Mouse (Mus musculus) layer of hippocampus, postnatal 36 days (tissue): ENCODE measurements at regions not wholly inside any gene's neighbourhood (a gene's known extent, or its start where the extent isn't known, plus 50 kb on each side); places are given as distances from the start of the nearest gene placed in this dataset.

Experiments used
- DNase-seq, 2 experiments: peaks; one replicate each; pipeline ENCODE4 v3.0.0; 2022

DNA sequence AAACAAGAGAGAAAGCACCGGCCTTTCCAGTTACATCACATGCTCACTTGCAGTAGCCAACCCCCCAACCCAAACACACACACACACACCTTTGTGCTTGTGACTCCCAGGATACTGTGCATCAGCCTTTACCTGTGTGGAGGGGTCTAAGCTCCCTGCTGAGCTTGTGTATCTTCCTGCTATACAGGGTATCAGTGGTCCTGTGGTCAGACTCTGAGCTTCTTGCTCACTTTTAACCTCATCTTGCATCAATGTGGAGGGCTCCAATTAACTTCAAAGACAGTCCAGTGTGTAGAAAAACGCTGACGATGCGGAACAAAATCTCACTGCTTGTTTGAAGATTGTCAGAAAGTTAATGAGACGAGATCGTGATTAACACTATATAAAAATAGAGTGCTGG is 71.4 kb upstream of the Gypa start:
- no peak for DNase-seq

DNA sequence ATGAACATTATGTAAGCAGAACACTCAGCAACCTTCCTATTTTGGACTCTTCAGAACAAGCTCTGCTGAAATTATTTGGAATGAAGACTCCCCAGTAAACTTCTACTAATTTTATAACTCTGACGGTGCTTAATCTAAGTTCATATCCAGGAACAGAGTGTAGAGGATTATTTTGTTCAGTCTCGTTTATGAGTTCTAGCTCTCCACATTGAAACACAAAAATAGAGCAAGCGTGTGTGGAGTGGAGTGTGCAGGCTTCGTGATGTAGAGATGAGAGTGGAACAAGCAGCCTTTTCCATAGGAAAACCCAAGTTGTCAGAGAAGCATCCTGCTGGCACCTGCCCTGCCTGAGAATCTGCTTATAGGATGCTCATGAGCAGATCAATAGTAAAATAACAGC is 77.5 kb upstream of the Gypa start:
- no peak for DNase-seq

DNA sequence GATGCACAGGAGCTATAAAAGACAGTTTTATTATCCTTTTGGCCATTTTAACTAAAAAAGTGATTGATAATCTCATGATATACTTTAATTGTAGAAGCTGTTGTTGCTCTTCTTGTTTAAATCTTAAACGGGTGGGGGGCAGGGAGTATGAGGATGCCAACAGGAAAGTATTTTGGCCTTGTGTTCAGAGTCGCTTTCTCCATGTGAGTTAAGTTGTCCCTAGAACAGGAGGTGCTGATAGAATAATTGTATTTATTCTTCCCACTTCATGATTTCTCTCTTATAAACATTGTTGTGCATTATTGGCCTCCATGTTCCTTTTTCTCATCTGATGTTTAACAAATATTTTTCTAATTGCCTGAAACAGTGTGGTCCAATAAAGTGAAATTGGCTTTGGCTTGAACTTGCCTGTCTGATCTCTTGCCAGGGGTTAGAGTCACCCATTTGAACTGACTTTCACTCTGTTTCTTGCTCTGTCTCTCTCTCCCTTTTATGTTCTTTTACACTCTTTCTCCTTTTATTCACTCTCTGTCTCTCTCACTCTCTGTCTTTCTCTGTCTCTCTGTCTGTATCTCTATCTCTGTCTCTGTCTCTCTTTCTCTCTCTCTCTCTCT is 93.9 kb upstream of the Gypa start:
- no peak for DNase-seq

DNA sequence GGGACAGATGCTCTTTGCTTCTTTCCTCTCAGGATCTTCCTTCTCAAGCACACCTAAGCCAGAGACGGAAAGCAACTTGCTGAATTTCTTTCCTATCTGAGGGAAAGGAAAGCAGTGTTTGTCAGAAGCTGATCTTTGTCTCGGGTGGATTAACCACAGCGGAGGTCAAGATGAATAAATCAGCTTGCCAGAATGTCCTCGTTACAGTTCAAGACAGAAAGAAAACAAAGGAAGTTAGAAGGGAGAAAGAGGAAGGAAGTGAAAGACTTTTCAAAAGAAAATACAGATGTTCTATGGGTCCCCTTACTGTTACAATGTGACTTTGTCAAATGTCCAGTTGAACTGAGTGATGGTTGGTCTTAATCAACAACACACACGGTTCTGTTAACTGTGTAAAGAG is 98.6 kb upstream of the Gypa start:
- DNase-seq = no peak

DNA sequence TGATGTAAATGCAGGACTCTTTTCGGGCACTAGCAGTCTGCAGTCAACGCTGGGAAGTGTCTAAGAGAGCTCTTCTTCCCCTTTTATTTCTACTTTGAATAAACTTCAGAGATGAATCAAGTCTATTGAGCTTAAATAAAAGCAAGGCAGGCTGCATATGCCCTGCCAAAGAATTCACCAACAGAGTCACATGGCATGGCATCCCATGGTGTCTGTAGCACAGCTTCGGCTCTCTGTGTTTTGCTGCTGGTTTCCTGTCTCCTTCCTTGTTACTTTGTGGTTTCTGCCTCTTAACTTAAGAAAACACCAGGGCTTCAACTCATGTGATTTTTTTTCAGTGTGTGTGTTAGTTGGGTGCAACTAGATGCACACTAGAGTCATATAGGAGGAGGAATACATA is 100.5 kb upstream of the Gypa start:
- no peak for DNase-seq

DNA sequence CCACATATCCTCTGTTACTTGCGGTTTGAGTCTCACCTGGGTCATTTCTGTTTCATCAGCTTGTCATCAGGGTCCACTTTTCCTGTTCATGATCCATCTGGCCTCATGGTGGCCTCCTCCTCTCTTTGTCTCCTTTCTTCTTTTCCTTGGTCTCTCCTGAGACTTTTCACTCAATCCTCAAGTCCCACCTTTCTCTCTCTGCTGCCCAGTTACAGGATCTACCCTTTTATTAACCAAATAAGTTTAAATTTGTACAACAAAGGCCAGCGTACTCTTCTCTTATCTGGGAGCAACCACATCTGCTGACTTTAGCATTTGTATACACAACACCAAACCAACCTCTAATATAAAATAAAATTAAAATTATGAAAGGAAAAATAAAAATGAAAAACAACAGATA is 124.4 kb upstream of the Gypa start:
- no peak for DNase-seq

DNA sequence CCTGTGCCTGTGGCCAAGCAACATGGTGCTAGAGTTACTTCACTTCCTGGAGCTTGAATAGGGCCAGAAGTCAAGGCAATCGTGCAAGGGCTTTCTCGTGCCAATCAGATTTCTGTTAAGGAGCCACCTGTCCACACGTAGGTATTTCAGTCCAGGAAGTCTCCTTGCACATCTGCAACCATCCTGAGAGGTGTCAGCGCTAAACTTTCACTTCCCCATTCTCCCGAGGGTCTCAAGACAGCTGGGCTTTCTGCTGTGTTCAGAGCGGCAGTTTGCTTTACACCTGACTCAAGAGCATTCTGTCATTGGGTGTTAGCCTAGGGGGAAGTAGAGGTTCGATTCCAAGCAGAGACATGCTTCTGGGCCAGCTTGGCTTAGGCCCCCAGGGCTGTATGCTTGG is 129.5 kb upstream of the Gypa start:
- DNase-seq = no peak

DNA sequence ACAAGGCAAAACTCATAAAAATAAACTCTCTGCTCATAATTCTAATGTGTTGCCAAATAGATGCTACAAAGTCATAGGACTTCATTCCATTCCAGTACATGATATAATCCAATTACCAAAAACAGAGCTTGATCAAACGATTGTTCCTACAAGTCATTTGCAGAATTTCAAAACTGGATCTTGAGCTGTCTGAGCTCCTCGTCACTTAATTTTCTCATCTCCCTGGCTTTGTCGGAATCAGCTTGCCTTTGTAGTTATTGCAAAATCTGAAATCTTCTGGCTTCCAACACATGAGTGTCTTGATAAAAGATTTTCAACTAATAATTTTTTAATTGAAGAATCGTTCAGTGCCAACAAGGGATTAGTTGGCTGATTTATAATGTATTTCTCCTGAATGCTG is 150.3 kb upstream of the Gypa start:
- DNase-seq = no peak

DNA sequence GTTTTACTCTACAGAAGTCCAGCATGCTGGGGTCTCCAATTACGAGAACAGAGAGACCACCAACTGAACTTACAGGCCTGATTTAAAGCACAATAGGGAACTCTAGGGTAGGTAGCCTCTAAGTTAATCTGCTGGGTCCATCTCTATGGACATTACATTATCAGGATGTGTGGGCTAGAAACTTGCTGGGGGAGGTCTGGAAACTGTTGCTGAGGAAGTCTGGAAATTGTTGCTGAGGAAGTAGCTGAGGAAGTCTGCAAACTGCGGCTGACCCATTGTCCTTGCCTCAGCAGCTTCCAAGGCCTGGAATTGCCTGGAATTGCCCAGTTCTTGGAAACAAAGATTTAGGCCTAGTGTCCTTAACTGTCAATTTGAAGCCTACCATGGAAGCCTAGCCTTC is 155.7 kb upstream of the Gypa start:
- no peak for DNase-seq

DNA sequence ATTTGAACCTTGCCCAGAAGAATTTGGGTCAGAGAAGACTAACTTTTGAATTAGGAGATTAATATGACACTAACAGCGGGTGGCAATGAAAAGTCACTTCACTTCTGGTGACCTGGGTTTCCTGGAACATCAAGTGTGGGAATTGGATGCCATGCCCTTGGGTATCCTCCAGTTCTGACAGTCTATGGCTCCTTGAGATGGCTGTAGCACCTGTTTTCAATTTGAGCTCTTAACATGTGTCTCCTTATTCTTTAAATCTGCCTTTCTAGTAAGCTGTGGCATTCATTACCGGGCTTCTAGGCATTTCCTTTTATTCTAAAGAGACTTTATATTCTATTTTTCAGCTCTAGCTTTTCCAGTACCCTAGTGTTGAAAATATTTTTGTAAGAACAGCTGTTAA is 164.9 kb upstream of the Gypa start:
- DNase-seq = no peak

DNA sequence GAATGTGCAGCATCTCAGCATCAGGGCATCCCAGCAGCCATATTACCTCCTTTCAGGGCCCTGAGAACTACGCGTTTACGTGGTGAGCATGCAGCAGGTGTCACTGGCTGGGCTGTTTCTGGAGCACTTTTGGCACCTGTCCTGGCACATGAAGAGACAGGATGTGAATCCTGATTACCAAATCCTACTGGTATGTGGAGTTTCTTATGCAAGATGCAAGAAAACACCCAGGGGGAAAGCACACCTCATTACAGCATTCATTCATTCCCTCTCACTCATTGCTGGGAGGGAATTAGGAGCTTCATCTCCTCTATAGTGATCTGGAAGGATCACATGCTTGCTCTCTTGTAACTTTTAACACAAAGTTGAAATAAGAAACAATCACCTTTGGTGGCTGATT is 167.7 kb upstream of the Gypa start:
- DNase-seq = no peak

DNA sequence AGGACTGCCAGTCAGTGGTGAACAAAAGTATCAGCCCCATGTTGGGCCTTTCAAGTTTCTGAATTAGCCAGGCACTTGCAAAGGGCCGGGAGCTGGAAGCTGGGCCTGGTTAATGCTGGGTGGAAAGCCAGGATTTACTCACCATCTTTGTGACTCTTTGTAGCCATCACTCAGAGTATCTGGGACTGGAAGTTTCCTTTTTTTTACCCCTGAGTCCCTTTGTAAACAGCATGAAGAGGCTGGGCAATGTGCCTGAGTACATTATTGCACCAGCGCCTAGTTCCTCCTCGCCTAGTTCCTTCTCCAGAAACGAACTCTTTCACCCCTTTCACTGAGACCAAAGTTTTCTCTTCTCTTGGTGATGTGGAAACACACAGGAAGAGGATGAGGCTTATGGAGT is 168.4 kb upstream of the Gypa start:
- DNase-seq = no peak

DNA sequence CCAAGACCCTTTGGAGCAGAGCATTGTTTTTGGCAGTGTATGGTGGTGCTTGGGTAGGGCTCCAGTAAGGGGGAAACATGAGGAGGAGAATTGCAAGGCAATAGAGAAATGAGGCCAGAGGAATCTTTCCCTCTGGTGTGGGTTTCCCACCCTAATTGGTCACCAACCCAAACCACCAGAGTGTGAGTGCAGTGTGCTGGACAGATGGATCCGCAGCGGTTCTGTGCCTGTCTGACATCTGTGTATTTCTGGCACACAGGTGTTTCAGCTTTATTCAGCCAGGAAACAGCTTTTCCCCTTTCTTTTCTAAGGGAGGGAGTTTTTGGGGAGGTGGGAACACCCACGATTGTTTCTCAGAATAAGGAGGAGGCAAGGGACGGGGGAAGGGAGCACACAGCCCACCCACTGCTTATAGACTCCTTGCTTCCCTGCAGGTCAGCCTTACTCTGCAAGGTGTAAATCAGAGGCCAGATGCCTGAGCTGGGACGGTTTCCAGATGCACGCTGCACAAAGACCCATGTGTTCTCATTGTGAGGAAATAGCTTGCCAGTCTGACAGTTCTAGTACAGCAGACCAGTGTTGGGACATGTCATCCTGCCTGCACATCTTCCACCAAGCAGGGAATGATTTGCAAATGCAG is 175.2 kb upstream of the Gypa start:
- DNase-seq = no peak

DNA sequence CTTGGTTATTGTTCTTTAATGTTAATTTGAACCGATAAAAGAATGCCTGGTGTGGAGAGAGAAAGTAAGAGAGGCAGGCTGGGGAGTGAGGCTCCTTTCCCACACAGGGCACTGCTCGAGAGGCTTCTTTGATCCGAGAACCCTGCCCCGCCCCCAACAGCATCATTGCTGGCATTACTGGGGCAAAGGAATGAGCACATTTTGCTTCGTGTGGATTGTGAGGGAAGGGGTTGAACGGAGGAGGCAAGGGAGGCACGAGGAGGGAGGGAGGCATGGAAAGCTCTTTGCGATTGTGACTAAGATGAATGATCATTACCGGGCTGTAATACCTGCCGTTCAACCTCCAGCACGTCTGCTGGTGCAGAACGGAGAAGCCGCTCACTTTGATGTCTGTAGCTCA is 178.2 kb upstream of the Gypa start:
- peak; percentile 16 to 19 for DNase-seq

DNA sequence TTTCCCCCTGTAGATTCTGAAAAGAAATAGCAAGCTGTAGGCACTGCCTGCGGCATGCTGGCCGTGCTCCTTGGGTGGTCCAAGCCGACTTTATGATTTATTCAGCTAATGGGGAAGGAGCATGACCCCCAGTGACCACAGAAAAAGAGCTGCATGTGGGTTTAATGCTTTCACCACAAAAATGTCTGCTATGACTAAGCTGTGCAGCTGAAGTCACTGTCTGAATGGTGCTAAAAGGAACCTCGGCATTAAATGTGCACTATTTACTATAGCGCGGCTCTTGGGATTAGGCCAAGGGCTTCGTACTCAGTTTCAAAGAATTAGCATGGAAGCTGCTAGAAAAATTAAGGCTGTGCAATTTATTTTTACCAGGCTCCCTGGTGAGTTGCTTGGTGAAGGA is 178.8 kb upstream of the Gypa start:
- DNase-seq = peak in 1 of 2 experiments; percentile 9

DNA sequence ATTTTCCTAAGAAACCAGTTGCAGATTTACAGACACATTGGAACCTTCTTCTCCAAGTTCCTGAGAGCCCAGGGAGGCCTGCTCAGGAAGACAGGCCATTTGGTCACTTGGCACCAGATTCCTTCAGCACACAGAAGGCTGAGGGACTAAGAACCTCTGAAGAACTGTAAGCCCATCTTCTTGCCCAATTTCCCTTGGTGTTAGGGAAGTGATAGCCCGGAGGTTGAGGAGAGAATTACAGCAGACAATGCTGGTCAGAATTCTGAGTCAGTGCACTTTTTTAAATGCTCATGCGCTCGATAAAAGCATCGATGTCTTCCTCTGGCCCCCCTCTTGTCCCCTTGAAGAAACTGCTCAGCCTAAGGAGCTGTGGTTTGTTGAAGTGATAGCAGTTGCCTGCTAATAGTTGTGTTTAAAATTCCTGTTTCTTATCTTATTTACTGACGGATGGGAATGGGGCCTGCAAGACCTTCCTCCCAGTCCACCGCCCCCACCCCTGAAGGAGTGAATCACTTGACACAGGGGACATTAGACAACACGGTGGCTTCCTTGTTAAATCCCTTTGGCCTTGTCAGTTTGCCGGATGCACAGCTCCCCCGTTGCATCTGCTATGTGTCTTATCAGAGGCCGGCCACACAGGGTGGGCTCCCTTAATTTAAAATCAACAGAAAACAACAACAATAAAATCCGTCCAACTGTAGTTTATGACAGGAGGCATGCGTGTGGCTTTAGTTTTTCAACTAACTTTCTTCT is 179.5 kb upstream of the Gypa start:
- DNase-seq = no peak

DNA sequence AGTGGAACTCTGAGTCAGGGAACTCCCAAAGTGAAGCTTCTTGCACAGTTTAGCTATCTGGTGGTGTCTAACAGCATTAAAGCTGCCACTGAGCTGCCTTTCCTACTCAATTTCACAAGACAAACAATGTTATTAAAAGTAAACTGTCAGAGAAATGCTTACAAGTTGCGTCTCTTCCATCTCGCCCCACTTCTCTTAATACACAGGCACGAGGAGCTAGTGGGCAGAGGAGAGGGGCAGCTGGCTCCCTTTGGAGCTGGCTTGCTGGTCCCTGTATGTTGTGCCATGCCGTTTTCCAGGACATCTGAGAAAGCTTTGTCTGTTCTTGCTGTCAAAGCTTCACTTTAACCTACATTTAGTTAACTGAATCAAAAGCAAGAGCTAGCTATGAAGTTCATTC is 185.8 kb upstream of the Gypa start:
- DNase-seq = no peak

DNA sequence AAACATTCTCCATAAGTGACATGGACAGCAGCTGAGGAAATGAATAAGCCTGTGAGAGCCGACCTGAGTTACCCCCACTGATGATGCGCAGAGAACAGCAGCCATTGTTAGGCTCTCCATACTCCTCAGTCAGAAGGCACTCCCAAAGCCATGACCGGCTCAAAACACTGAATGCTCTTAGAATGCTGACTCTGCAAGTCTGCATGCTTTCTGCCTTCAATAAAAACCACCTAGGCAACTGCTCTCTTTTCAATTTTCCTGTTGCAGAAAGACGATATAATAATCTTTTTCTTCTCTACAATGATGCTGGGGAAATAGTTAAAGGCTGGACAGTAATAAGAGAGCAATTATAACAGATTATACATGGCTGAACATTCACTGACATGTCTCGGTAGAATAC is 195.0 kb upstream of the Gypa start:
- DNase-seq = no peak

DNA sequence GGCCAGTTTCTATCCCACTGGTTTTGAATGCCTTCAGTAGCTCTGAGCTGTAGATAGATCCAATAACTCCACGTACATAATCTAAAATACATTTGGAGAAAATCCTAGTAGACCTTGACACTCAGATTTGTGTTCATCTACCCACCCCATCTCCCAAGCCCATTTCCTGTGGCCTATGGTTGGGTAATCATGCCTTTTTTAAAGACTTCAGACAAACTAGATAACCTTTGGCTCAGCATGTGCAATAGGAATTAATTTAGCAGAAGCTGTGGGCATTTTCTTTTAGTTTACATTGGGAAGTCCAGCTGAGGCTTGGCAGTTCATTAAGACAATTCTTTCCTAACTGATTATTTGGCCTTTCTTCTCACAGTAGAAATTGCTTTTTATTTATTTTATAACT is 203.3 kb upstream of the Gypa start:
- DNase-seq = no peak

DNA sequence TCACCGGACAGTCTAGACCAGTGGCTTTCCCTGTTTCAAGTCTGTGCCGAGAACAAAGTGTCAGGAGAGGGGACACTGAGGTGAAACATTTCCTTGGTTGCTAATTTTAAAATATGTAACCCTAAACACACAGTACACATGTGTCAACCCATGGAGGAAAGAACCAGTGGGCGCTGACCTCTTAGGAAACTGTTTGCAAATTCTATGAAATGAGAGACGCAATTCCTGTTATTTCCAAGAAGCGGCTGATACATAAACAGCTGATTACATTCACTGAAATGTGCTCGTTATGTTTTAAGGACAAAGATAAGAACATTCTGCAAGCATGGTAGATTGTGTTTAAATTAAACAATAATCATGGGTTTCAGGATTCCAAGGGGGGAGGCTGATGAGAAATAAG is 204.3 kb upstream of the Gypa start:
- no peak for DNase-seq

DNA sequence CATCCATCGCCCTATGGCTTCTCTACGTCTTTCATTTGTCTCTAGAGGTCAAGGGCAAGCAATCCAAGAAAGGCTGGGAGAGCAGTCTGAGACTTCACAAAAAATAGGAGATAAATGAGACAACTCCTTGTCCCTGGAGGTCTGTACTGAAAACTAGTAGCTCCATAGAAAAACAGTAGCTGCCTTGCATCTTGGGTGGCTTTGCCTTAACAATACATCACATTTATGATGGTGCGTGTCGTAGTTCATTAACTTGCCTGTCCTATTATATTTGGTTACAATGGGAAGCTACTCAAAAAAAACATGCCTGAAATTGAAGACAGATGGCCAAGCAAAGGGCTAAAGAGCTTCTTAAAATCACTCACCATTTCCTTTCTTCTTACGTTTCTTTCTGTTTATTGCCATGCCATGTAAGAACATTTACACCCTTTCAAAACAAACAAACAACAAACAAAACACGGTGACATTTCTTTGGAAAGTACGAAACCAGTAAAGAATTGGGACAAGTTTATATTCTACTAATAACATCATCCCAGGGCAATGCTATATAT is 211.2 kb upstream of the Hhip start:
- DNase-seq = no peak

DNA sequence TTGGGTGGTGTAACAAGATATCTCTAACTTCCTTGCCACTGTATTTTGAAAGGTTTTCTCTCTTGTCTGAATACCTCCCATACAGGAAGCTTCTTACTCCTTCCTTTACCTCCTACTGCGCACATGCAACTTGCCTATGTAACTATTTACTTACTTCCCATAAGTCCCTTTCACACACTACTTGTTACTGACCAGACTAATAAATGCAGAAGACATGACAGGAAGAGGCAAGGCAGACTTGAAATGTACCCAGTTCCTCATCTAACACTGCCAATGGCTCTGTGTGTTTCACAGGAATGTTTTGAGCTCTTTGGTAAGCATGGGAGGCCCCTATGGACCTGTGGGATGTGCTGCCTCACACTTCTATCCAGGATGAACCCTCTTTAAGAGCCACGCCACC is 207.1 kb upstream of the Hhip start:
- DNase-seq = no peak

DNA sequence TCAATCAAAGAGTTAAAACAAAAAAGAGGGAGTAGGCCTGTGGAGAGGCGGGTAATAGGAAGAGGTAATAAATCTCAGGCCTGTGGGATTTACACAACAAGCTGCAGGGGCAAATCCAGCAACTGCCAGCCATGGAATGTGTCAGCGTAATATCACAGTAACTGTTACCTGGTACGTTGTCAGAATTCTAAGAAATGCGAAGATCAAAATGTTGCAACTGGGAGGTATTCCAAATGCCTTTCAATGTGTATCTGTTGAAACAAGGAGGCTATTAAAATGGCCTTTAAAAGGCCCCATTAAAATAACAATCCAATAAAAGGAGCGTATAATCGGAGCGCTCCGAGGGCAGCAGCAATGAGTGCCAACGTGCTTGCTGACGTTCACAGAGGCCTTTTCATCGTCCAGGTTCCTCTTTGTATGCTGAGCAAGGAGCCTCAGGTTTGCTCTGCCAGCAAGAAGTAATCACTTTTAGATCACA is 205.7 kb upstream of the Hhip start:
- no peak for DNase-seq

DNA sequence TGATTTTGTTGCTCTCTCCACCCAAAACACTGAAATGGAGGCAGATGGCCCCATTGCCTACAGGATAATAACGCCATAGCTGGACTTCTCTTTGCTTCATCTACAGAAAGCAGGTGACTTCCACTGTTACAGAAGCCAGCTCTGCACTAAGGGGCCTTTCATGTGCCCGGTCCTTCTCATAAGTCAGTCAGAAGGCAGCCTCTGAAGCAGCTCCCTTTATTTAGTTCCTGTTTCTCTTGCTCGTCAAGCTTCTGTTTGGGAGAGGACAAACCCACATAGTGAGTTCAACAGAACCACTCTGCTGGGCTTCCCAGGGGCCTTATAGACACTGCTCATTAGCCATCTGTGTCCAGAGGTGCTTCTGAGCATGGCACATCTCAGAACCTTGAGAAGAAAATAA is 205.1 kb upstream of the Hhip start:
- no peak for DNase-seq
